Mouse (Mus musculus) spleen, postnatal 14 days (tissue): Measurements from ENCODE around the gene Ndufv2.
"Not testable (repeated sequence)": the region's sequence is repeated elsewhere in the genome, so short reads cannot be mapped to it uniquely, and the experiment has no call there.

ENCODE experiments used
- DNase-seq, 2 experiments: peaks; one replicate each; pipeline ENCODE4 v3.0.0; 2021 to 2022; ENCODE audit warnings: low spot score in 2 of 2

Ndufv2 gene

GRCm38 (mm10) chr17:66085038-66085437, 16.3 kb downstream of the Ndufv2 start:
- DNase-seq = no peak

DNA sequence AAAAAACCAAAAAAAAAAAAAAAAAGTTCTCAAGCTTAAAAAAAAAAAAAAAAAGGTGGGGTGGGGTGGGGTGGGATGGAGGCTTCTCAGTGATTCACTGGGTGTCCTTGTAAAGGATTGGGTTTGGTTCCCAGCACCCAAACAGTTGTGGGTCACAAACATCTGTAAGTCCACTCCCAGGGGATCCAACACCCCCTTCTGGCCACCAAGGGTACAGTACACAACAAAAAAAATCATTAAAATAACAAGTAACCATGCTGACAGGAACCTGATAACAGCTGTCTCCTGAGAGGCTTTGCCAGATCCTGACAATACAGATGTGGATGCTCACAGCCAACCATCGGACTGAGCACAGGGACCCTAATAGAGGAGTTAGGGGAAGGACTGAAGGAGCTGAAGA, 16.9 kb downstream of the Ndufv2 start:
- DNase-seq = no peak

- DNase-seq = no peak
Observed at GRCm38 (mm10) chr17:66077437-66077850, 23.9 kb downstream of the Ndufv2 start.

DNA sequence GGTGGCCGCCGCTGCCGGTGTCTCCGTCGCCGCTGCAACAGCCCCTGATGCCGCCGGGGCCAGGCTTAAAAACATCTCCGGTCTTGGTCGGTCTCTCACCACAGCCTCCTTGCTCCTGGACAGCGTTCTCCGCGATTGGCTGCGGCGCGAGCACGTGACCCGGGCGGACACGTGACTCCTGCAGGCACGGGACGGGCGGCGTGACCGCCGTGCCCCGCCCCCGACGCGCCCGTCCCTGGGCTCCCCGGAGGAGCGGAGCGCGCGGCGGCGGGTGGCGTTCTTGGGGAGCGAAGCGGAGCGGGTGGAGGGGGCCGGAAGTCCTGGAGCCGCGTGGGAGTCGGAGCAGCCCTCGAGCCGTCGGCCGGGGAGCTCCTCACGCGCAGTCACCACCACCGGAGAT, 24.4 kb downstream of the Ndufv2 start, which contains the start of gene Ankrd12:
Gene Ankrd12, minus strand, starts transcription at position 156 of the 400 bp plus-strand sequence.
- DNase-seq = peak; percentile 89 to 91

- peak in 1 of 2 experiments; percentile 48 for DNase-seq
Observed at GRCm38 (mm10) chr17:66076174-66076927, 25.0 kb downstream of the Ndufv2 start.

- no peak for DNase-seq
Observed at GRCm38 (mm10) chr17:66075827-66076173, 25.6 kb downstream of the Ndufv2 start.

- no peak for DNase-seq
Observed at GRCm38 (mm10) chr17:66073971-66074370, 27.4 kb downstream of the Ndufv2 start.

- DNase-seq = not testable (repeated sequence)
Observed at GRCm38 (mm10) chr17:66069036-66069435, 32.3 kb downstream of the Ndufv2 start.

DNA sequence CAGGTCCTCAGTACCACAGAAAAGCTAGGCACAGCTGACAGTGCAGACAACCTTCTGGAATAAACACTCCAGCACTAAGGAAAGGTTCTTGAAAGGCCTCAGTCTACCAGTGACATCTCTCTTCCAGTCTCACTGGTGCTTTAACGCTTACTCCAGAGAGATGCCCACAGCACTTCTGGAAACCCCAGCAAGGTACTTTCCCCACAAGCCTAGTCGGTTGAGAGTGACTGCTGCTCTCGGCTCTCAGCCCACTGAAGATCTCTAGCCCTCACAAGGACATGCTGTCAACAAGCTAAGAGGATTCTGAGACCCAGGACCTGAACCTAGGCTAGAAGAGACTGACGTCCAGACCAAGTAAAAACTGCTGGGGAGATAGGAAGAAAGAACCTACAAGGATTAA, 36.2 kb downstream of the Ndufv2 start:
- DNase-seq = no peak

- DNase-seq = no peak
Observed at GRCm38 (mm10) chr17:66061241-66061938, 40.0 kb downstream of the Ndufv2 start.

DNA sequence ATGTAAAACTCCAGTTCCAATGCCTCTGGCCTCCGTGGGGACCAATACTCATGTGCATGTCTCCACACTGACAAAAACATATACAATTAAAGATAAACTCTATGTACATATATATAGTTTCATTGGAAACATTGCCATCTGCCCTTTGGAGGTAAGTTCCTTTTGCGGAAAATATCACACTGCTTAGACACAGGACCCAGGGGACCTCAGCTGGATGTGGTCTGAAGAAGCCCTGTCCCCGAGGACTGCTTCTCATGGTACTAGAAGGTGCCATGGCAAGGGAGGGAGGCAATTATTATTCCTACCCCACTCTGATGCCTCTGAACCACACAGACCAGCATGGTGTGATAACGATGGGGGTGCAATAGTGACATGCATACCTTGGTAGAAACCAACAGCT, 43.2 kb downstream of the Ndufv2 start:
- DNase-seq = no peak

DNA sequence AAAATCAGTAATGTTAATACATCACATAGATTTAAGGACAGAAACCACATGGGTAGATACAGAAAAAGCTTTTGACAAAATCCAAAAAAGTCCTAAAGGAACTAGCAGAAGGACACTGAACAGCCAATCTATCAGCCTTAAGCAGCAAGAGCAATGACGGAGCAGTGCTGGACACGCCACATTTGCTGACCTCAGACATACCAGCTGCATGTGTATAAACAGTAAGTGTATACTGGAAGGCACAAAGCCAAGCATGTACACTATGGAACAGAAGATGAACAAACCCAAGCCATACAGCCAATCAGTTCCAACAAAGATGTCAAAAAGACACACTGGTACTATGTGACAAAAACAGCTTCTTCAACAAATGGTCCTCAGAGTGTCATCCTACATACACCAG, 44.2 kb downstream of the Ndufv2 start:
- DNase-seq = no peak

DNA sequence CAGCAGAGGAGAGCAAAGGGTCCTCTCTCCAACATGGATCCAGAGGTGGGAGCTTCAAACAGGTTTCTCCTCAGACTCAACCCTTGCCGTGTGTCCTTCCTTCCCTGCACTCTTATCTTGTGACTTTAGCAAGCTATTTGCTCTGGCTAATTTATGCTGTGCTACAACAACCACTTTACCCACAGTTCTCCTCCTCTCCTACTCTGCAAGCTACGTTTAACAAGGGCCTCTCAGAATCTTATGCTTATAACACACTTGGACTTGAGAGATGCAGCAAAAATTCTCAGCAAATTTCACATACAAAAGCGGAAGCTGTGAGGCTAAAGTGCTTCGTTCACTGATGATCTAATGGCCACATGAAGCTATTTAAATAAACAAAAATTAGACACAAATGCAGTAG, 48.0 kb downstream of the Ndufv2 start:
- DNase-seq = no peak

- DNase-seq = no peak
Observed at GRCm38 (mm10) chr17:66048795-66049194, 52.6 kb downstream of the Ndufv2 start.

GRCm38 (mm10) chr17:66048199-66048598, 53.2 kb downstream of the Ndufv2 start:
- no peak for DNase-seq

GRCm38 (mm10) chr17:66043679-66044078, 57.7 kb downstream of the Ndufv2 start:
- not testable (repeated sequence) for DNase-seq

- no peak for DNase-seq
Observed at GRCm38 (mm10) chr17:66041020-66041419, 60.3 kb downstream of the Ndufv2 start.

GRCm38 (mm10) chr17:66033239-66033638, 68.1 kb downstream of the Ndufv2 start:
- DNase-seq = no peak

DNA sequence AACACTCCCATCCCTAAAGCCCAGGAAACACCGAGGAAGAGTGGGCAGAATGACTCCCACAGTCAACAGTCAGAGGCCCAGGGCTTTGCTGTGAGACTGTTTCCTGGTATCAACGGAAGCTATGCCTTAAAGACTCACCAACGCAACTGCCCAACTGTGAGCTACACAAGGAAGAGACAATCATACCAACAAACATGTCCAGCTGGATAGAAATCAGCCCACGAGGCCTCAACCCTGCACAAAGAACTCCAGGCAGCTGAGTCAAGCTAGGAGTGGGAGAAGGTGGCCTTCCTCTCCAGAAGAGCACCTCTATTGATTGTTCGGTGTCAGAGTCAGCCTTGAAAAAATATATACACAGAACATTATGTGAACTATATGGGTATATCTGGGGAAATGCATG, 69.4 kb downstream of the Ndufv2 start:
- no peak for DNase-seq
